ENCODE assay signal across 7 mouse cellular contexts in the genomic region with DNA sequence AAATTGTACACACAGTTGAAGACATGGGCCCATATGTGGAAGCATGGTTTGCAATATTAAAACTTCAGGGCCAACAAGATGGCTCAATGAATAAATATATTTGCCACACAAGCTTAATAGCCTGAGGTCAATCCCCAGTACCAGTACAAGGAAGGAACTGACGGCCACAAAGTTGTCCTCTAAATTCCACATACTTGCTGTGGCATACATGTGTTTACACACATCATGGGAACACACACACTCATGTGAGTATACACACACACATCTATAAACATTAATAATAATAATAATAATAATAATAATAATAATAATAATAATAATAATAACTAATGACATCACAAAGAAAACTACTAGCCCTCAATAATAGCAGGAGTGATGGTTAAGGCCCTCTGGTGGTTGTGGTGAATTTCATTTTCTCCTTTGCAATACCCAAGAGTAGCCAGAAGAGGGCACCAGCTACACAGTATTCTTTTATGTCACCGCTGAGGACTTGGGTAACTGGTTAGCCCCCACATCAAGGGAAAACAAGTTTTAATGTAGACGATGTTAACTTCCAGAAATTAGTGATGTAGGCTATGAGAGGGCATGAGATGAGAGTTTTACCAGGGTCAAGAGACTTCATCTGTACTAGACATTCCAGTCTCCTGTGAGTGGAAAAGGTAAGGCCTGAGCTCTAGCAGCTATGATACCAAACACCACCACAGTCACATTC.
DNase-seq lines count a peak whose midpoint lies in the region; ATAC-seq and TF ChIP-seq lines count a peak whose summit lies in the region.

No protein-coding gene starts in this region.

- no peak for ATAC-seq in midbrain, embryonic 14.5 days (ENCODE audit: low FRiP score, low TSS enrichment)
- ATAC-seq in midbrain, embryonic 15.5 days (replicated peaks) = no peak
- 0 out of 2 replicates have a peak, but pooled peaks have one; percentile 13 for ATAC-seq in hindbrain, embryonic 13.5 days (ENCODE audit: low FRiP score)

- H3K4me2 ChIP-seq in midbrain, embryonic 14.5 days (ENCODE audit: low read length) = no peak overlapping the region
- H3K4me2 ChIP-seq in midbrain, embryonic 15.5 days = no peak overlapping the region
- H3K4me2 ChIP-seq in hindbrain, embryonic 13.5 days = no peak overlapping the region

- H3K9ac ChIP-seq in midbrain, embryonic 14.5 days (replicated peaks; ENCODE audit: low read length) = no peak overlapping the region
- no peak overlapping the region for H3K9ac ChIP-seq in midbrain, embryonic 15.5 days
- no peak overlapping the region for H3K9ac ChIP-seq in hindbrain, embryonic 13.5 days

- H3K4me3 ChIP-seq in midbrain, embryonic 14.5 days (replicated peaks; ENCODE audit: low read depth, low read length) = no peak overlapping the region
- H3K4me3 ChIP-seq in midbrain, embryonic 15.5 days = no peak overlapping the region
- no peak overlapping the region for H3K4me3 ChIP-seq in cortical plate, adult 2 months (ENCODE audit: insufficient read depth, low read length)
- H3K4me3 ChIP-seq in hindbrain, embryonic 13.5 days = no peak overlapping the region

- no peaks in the 10 kb centered on the region for H3K27me3 ChIP-seq in midbrain, embryonic 14.5 days (ENCODE audit: control insufficient read depth, insufficient read depth, low read length)
- no peaks in the 10 kb centered on the region for H3K27me3 ChIP-seq in midbrain, embryonic 15.5 days (replicated peaks)
- H3K27me3 ChIP-seq in hindbrain, embryonic 13.5 days = no peaks in the 10 kb centered on the region

- peak; percentile 69 for DNase-seq in midbrain, embryonic 14.5 days
- DNase-seq in NIH3T3 (ENCODE audit: low read depth) = peak; percentile 37
- DNase-seq in left cerebral cortex, postnatal 36 days (ENCODE audit: low spot score in 2 of 2) = peak; percentile 14 to 42
- peak; percentile 79 for DNase-seq in retina, embryonic 14.5 days (ENCODE audit: low spot score)

- H3K27ac ChIP-seq in midbrain, embryonic 14.5 days (replicated peaks; ENCODE audit: low read depth, low read length) = no peak overlapping the region
- no peak overlapping the region for H3K27ac ChIP-seq in midbrain, embryonic 15.5 days
- H3K27ac ChIP-seq in cortical plate, adult 2 months (ENCODE audit: insufficient read depth, low read length) = no peak overlapping the region
- no peak overlapping the region for H3K27ac ChIP-seq in hindbrain, embryonic 13.5 days

- intact Hi-C loops in left cerebral cortex, postnatal 36 days (cut with DNase I) = loop anchor here (1.0 to 10.0 kb wide), 2 partner anchors 122 to 1895 kb away; no protein-coding TSS in a partner anchor

- WGBS in midbrain, embryonic 14.5 days = 32% methylated on average over 3 of the region's 3 CpGs
- 33% methylated on average over 3 of the region's 3 CpGs for WGBS in midbrain, embryonic 15.5 days
- WGBS in hindbrain, embryonic 13.5 days = 34% methylated on average over 3 of the region's 3 CpGs

- H3K4me1 ChIP-seq in midbrain, embryonic 14.5 days (ENCODE audit: control insufficient read depth, insufficient read depth, low read length) = 0 out of 2 replicates have a peak, but pooled peaks cover 3% of the 10 kb centered on the region
- H3K4me1 ChIP-seq in midbrain, embryonic 15.5 days = no peaks in the 10 kb centered on the region
- no peaks in the 10 kb centered on the region for H3K4me1 ChIP-seq in cortical plate, adult 2 months (ENCODE audit: control insufficient read depth, insufficient read depth, low read length)
- no peaks in the 10 kb centered on the region for H3K4me1 ChIP-seq in hindbrain, embryonic 13.5 days (replicated peaks)

- no peak for TF ChIP-seq POLR2A in cortical plate, adult 2 months (IDR thresholded peaks at IDR 0.05; ENCODE audit: extremely low read depth, insufficient read depth, low read length)

- no peaks in the 10 kb centered on the region for H3K36me3 ChIP-seq in midbrain, embryonic 14.5 days (ENCODE audit: control insufficient read depth, insufficient read depth, low read length)
- H3K36me3 ChIP-seq in midbrain, embryonic 15.5 days (replicated peaks) = no peaks in the 10 kb centered on the region
- H3K36me3 ChIP-seq in hindbrain, embryonic 13.5 days = no peaks in the 10 kb centered on the region

- TF ChIP-seq CTCF in cortical plate, adult 2 months (IDR thresholded peaks at IDR 0.05; ENCODE audit: extremely low read depth, insufficient read depth, low read length) = peak; percentile 78

- no peaks in the 10 kb centered on the region for H3K9me3 ChIP-seq in midbrain, embryonic 14.5 days (ENCODE audit: control insufficient read depth, low read length)
- no peaks in the 10 kb centered on the region for H3K9me3 ChIP-seq in midbrain, embryonic 15.5 days
- H3K9me3 ChIP-seq in hindbrain, embryonic 13.5 days = no peaks in the 10 kb centered on the region

Comparison
In these comparisons a context has a peak if more than half of its experiments do, and no peak if none do; other contexts are left out.
1. DNase-seq: peak in every context shown above with its lines; median percentile 79 in retina, embryonic 14.5 days; 69 in midbrain, embryonic 14.5 days; 37 in NIH3T3; 28 in left cerebral cortex, postnatal 36 days.